Mouse (Mus musculus) myocyte (in vitro differentiated cells): ENCODE measurements around the gene Shank2.

ENCODE experiments used
- E2F4 ChIP-seq: IDR thresholded peaks from one replicate; pipeline ENCODE4 v1.6.1; 2011; ENCODE audit warnings: mild to moderate bottlenecking, control low read depth, moderate library complexity; ENCODE audit not compliant: insufficient read depth
- MYOD1 ChIP-seq, 3 experiments: IDR thresholded peaks; one replicate each; pipeline ENCODE4 v1.6.1; 2011; ENCODE audit warnings: control low read depth in 2 of 3, low read depth in 2 of 3, mild to moderate bottlenecking in 2 of 3, moderate library complexity in 1 of 3; ENCODE audit not compliant: insufficient read length in 2 of 3, control insufficient read depth in 1 of 3
- POLR2A ChIP-seq: IDR thresholded peaks from one replicate; pipeline ENCODE4 v1.6.1; 2011; ENCODE audit warnings: low read depth, mild to moderate bottlenecking, control low read depth, moderate library complexity; ENCODE audit not compliant: insufficient read length
- POLR2AphosphoS2 ChIP-seq: IDR thresholded peaks from one replicate; pipeline ENCODE4 v1.6.1; 2011; ENCODE audit warnings: low read depth, control low read depth; ENCODE audit not compliant: insufficient read length
- REST ChIP-seq: IDR thresholded peaks from one replicate; pipeline ENCODE4 v1.6.1; 2011; ENCODE audit warnings: mild to moderate bottlenecking, control low read depth, moderate library complexity; ENCODE audit not compliant: insufficient read depth, insufficient read length
- TCF12 ChIP-seq: IDR thresholded peaks from one replicate; pipeline ENCODE4 v1.6.1; 2011; ENCODE audit warnings: mild to moderate bottlenecking, control low read depth; ENCODE audit not compliant: poor library complexity, insufficient read depth, severe bottlenecking
- TCF3 ChIP-seq: IDR thresholded peaks from one replicate; pipeline ENCODE4 v1.6.1; 2011; ENCODE audit warnings: low read depth, control low read depth; ENCODE audit not compliant: insufficient read length
- USF1 ChIP-seq: IDR thresholded peaks from one replicate; pipeline ENCODE4 v1.6.1; 2011; ENCODE audit warnings: low read depth, mild to moderate bottlenecking, control low read depth, moderate library complexity

- no peak for TF ChIP-seq POLR2A
- no peak for TF ChIP-seq POLR2AphosphoS2
- no peak for TF ChIP-seq E2F4
- TF ChIP-seq TCF3: no peak
- no peak for TF ChIP-seq TCF12
- no peak for TF ChIP-seq REST
- TF ChIP-seq MYOD1 (IDR thresholded peaks at IDR 0.05; ENCODE audit: control insufficient read depth in 1 of 3, insufficient read length in 2 of 3, low read depth in 2 of 3): no peak
- no peak for TF ChIP-seq USF1
Observed at GRCm38 (mm10) chr7:144008985-144009384, 7.3 kb downstream of the Shank2 start.
